Mouse (Mus musculus): ENCODE measurements around the gene Apbb2.
A peak's percentile ranks its signal among the peaks of the same experiment; 100 is the strongest.

Gene Apbb2

GRCm38 (mm10) chr5:66518411-66519006 is 100.1 kb downstream of the Apbb2 start:
- peak; percentile 76 for DNase-seq (ENCODE audit: low read depth, low spot score)

GRCm38 (mm10) chr5:66517503-66517902 is 101.1 kb downstream of the Apbb2 start:
- no peak for DNase-seq (ENCODE audit: low read depth, low spot score)

DNA sequence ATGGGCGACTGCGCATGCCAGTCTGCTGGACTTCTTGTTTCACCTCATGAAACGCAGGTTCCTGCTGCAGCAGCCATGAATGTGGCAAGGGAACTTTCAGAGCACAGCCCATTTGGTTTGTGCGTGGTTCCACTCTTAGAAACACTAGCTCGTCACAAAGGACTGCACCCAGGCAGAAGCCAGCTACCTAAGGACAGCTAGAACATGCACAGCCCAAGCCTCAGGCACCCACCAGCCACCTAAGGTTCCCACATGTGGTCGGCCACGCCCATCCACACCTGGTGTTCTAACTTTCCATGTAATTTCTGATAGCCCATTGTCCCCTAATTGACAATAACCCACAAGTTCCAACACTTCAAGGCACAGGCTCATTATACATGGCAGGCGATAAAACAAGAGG is 102.3 kb downstream of the Apbb2 start:
- no peak for DNase-seq (ENCODE audit: low read depth, low spot score)

GRCm38 (mm10) chr5:66515271-66515670 is 103.3 kb downstream of the Apbb2 start:
- no peak for DNase-seq (ENCODE audit: low read depth, low spot score)

DNA sequence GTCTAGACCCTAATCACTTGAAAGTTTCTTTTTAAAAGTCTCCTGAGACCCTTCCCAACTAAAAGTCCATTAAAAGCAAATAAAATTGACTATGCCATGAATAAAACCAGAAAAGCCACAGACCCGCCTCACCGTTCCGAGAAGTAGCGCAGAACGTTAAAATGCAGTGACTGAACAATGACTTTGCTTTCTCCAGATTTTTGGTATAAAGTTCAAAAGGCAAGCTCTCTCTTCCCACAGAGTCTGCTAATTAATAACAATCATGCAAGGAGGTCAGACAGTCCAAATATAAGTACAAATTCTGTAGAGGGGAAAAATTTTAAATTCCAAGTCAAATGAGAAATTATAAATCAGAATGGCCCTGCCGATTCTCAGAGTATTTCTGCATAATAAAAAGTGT is 103.9 kb downstream of the Apbb2 start:
- no peak for DNase-seq (ENCODE audit: low read depth, low spot score)

- no peak for DNase-seq (ENCODE audit: low read depth, low spot score)
Observed at GRCm38 (mm10) chr5:66513412-66513811, 105.2 kb downstream of the Apbb2 start.

DNA sequence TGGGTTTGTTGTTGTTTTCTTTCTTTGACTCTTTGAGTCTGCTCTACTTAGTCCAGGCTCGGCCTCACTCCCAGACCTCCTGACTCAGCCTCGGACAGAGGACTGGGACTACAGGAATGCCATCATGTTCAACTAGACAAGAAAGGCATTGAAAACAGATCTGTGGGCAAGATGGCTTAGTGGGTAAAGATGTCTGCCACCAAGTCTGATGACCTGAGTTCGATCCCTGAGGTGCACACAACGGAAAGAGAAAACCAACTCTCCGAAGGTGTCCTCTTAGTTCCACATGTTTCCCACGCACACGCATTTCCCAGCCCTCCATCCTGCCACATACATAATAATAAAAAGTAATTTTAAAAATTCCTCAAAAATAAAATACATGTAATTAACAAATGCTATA is 106.1 kb downstream of the Apbb2 start:
- DNase-seq (ENCODE audit: low read depth, low spot score), result no peak

GRCm38 (mm10) chr5:66510716-66511115 is 107.9 kb downstream of the Apbb2 start:
- DNase-seq (ENCODE audit: low read depth, low spot score), result no peak

- no peak for DNase-seq (ENCODE audit: low read depth, low spot score)
Observed at GRCm38 (mm10) chr5:66509151-66509550, 109.4 kb downstream of the Apbb2 start.

- no peak for DNase-seq (ENCODE audit: low read depth, low spot score)
Observed at GRCm38 (mm10) chr5:66505578-66505977, 113.0 kb downstream of the Apbb2 start.

GRCm38 (mm10) chr5:66505071-66505470 is 113.5 kb downstream of the Apbb2 start:
- DNase-seq (ENCODE audit: low read depth, low spot score), result no peak

- DNase-seq (ENCODE audit: low read depth, low spot score), result no peak
Observed at GRCm38 (mm10) chr5:66504434-66504747, 114.2 kb downstream of the Apbb2 start.

GRCm38 (mm10) chr5:66503557-66504433 is 114.8 kb downstream of the Apbb2 start:
- DNase-seq (ENCODE audit: low read depth, low spot score), result no peak

DNA sequence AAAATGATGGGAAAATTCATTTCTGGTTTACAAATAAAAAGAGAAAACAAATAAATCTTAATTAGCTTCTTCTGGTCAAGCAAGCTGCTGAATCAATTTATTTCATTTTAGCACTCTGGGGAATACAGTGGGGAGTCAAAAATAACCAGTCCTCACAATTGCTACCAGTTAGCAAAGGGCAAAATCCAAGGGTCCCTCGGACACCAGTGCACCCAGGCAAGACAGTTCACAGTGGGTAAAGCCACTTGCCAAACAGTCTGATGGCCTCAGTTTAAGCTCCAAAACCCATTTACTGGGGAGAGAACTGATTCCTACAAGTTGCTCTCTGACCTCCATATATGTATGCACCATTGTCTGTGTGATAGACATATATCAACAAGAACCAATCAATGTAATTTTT is 115.6 kb downstream of the Apbb2 start:
- no peak for DNase-seq (ENCODE audit: low read depth, low spot score)

DNA sequence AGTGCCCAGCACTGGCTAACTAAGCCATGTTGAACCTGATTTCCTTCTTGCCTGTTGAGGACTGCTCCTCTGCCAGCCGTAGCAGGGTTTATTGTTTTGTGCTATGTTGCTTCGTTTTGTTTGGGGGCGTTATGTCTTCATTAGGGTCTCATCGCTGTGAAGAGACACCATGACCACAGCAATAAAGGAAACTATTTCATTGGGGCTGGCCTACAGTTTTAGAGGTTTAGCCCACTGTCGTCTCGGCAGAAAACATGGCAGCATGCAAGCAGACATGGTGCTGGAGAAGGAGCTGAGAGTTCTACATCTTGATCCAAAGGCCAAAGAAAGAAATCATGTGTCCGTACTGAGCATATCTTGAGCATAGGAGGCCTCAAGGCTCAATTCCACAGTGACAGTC is 119.0 kb downstream of the Apbb2 start:
- DNase-seq (ENCODE audit: low read depth, low spot score), result no peak

GRCm38 (mm10) chr5:66498140-66498539 is 120.4 kb downstream of the Apbb2 start:
- no peak for DNase-seq (ENCODE audit: low read depth, low spot score)

DNA sequence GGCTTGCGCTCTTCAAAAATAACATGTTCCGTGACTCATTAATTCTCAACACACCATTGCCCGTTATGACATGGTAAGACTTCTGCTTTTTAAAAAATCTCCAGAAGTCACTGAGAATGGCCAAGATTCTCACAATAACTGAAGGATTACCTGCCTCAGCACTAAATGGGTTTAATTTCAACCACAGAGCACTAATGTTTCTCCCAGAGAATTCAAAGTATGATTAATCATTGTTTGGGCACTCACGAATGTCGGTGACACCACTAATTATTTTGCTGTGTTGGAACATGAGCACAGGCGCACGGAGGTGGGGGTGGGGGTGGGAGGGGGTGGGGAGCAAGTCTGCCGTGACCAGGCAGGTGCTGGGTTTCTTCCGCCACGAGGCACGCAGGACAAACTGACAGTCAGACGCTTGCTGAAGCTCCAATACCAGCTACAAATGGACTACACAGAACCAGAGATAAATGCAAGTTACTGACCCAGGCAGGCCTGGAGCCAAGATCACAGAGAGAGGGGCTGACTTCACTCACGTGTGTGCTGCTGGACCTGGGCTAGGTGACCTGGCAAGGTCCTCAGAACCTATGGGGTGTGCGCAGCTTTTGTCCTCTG is 121.0 kb downstream of the Apbb2 start:
- no peak for DNase-seq (ENCODE audit: low read depth, low spot score)

DNA sequence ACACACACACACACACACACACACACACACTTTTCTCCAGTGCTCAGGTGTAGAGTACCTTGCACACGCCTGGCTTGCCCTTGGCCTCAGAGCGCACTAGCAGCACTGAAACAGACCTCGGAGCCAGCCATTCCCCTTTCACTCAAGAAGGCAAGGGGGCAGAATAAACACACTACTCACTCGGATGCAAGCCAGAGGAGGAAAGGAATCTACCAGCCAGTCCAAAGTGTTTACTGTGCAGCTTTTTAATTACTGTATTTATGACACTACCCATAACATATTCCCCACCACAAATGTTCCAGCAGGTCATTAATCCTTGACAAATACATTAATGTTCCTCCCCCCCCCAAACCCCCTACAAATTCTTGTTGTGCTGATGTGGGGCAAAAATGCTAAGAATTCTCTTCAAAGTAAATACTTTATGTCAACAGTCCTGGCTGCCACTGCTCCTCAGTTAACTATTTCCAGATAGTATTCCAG is 121.7 kb downstream of the Apbb2 start:
- DNase-seq (ENCODE audit: low read depth, low spot score), result peak; percentile 49

GRCm38 (mm10) chr5:66494651-66495050 is 123.9 kb downstream of the Apbb2 start:
- no peak for DNase-seq (ENCODE audit: low read depth, low spot score)

GRCm38 (mm10) chr5:66492563-66492960 is 126.0 kb downstream of the Apbb2 start:
- DNase-seq (ENCODE audit: low read depth, low spot score), result no peak

DNA sequence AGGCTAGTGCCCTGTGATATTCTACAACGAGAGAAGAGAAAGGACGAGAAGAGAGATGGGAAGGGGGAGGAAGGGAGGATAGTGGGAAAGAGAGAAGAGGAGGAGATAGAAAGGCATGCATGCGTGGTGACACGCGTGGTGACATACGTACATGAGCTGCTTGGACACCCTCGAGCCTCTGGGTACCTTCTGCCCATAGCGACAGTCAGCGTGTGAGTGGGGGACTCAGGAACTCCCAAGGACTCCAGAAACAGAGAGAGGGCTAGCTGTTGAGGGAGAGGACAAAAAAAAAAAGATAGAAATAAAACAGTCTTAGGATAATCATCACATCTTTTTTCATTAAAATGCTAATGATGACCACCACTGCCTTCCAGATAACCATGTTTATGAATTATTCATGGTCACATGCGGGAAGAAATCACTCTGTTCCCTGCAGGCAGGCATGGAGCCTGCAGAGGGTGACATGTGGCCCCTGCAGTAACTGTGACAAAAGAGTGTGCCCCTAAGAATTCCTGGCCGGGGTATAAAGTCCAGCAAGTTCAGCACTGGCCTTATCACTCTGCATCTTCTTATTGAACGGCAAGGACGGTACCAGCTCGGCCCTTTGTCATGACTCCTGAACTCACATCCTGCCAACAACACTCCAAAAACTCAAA is 126.5 kb downstream of the Apbb2 start:
- DNase-seq (ENCODE audit: low read depth, low spot score), result no peak

GRCm38 (mm10) chr5:66486028-66486427 is 132.6 kb downstream of the Apbb2 start:
- DNase-seq (ENCODE audit: low read depth, low spot score), result no peak

Measured in 3T3-L1 (cell line).